In genomic region chr3:73707461-73708409, GRCm38 (mm10) we compare ENCODE assay signal across 8 mouse cellular contexts. TPM values are rescaled to one million over a fixed set of nuclear protein-coding genes. Genes with fewer than 3 reads are reported as not detected.
DNase-seq lines count a peak whose midpoint lies in the region; ATAC-seq and TF ChIP-seq lines count a peak whose summit lies in the region.

No protein-coding gene starts in this region.

- H3K36me3 ChIP-seq in intestine, embryonic 16.5 days (ENCODE audit: control insufficient read depth, insufficient read depth, low read length): no peaks in the 10 kb centered on the region
- no peaks in the 10 kb centered on the region for H3K36me3 ChIP-seq in limb, embryonic 10.5 days
- no peaks in the 10 kb centered on the region for H3K36me3 ChIP-seq in midbrain, embryonic 14.5 days (ENCODE audit: control insufficient read depth, insufficient read depth, low read length)
- H3K36me3 ChIP-seq in testis, adult 2 months (ENCODE audit: control insufficient read depth, insufficient read depth, low read length): no peaks in the 10 kb centered on the region

- peak overlapping the region; percentile 64 for H3K4me2 ChIP-seq in intestine, embryonic 16.5 days (ENCODE audit: low read depth, low read length)
- peak overlapping the region; percentile 74 for H3K4me2 ChIP-seq in midbrain, embryonic 14.5 days (ENCODE audit: low read length)

- H3K4me1 ChIP-seq in intestine, embryonic 16.5 days (ENCODE audit: control insufficient read depth, insufficient read depth, low read length): no peaks in the 10 kb centered on the region
- no peaks in the 10 kb centered on the region for H3K4me1 ChIP-seq in limb, embryonic 10.5 days
- H3K4me1 ChIP-seq in midbrain, embryonic 14.5 days (ENCODE audit: control insufficient read depth, insufficient read depth, low read length): no peaks in the 10 kb centered on the region
- no peaks in the 10 kb centered on the region for H3K4me1 ChIP-seq in testis, adult 2 months (ENCODE audit: control insufficient read depth, insufficient read depth, low read length)

- peak overlapping the region; percentile 75 for H3K27ac ChIP-seq in intestine, embryonic 16.5 days (ENCODE audit: low read length)
- H3K27ac ChIP-seq in limb, embryonic 10.5 days: peak overlapping the region; percentile 64
- no peak overlapping the region for H3K27ac ChIP-seq in midbrain, embryonic 14.5 days (replicated peaks; ENCODE audit: low read depth, low read length)
- H3K27ac ChIP-seq in testis, adult 2 months (ENCODE audit: control insufficient read depth, insufficient read depth, low read depth, low read length): no peak overlapping the region

- H3K9ac ChIP-seq in intestine, embryonic 16.5 days (ENCODE audit: low read depth, low read length): peak overlapping the region; percentile 71
- peak overlapping the region; percentile 42; the same call in 1 of the 2 replicates for H3K9ac ChIP-seq in midbrain, embryonic 14.5 days (replicated peaks; ENCODE audit: low read length)

- WGBS in intestine, embryonic 16.5 days: 20% methylated on average over 20 of the region's 20 CpGs
- WGBS in limb, embryonic 10.5 days: 22% methylated on average over 20 of the region's 20 CpGs
- 18% methylated on average over 20 of the region's 20 CpGs for WGBS in midbrain, embryonic 14.5 days

- ATAC-seq in intestine, embryonic 16.5 days: peak; percentile 96
- ATAC-seq in midbrain, embryonic 14.5 days (ENCODE audit: low FRiP score, low TSS enrichment): peak; percentile 88
- no peak for ATAC-seq in megakaryocyte-erythroid progenitor cell, adult 5-6 weeks (replicated peaks; ENCODE audit: low FRiP score, low TSS enrichment, poor library complexity, severe bottlenecking)

- no peak; the same call in 1 of the 2 replicates for TF ChIP-seq POLR2A in testis, adult 2 months (IDR thresholded peaks at IDR 0.05; ENCODE audit: control insufficient read depth, low read depth, low read length)

- peak; percentile 45 to 70 for DNase-seq in adrenal gland, adult (ENCODE audit: inconsistent age in 2 of 2, low spot score in 1 of 2)
- peak; percentile 91 for DNase-seq in embryo, embryonic 10.5 days (ENCODE audit: low spot score)
- DNase-seq in gastrocnemius, postnatal 4 days (ENCODE audit: low spot score in 2 of 2): peak; percentile 33 to 76
- peak; percentile 81 for DNase-seq in limb, embryonic 10.5 days (ENCODE audit: low spot score)
- DNase-seq in midbrain, embryonic 14.5 days: peak; percentile 84

- H3K27me3 ChIP-seq in intestine, embryonic 16.5 days (replicated peaks; ENCODE audit: control insufficient read depth, insufficient read depth, low read length): no peaks in the 10 kb centered on the region
- no peaks in the 10 kb centered on the region for H3K27me3 ChIP-seq in limb, embryonic 10.5 days (ENCODE audit: low read depth, poor library complexity, severe bottlenecking)
- H3K27me3 ChIP-seq in midbrain, embryonic 14.5 days (ENCODE audit: control insufficient read depth, insufficient read depth, low read length): no peaks in the 10 kb centered on the region
- no peaks in the 10 kb centered on the region for H3K27me3 ChIP-seq in testis, adult 2 months (ENCODE audit: control insufficient read depth, insufficient read depth, low read length)

- peak overlapping the region; percentile 57 for H3K4me3 ChIP-seq in intestine, embryonic 16.5 days (ENCODE audit: low read length)
- peak overlapping the region; percentile 52 for H3K4me3 ChIP-seq in limb, embryonic 10.5 days
- peak overlapping the region; percentile 38 for H3K4me3 ChIP-seq in midbrain, embryonic 14.5 days (replicated peaks; ENCODE audit: low read depth, low read length)
- peak overlapping the region; percentile 57 for H3K4me3 ChIP-seq in testis, adult 2 months (ENCODE audit: control insufficient read depth, low read depth, low read length)

- H3K9me3 ChIP-seq in intestine, embryonic 16.5 days (ENCODE audit: control insufficient read depth, low read length): no peaks in the 10 kb centered on the region
- no peaks in the 10 kb centered on the region for H3K9me3 ChIP-seq in limb, embryonic 10.5 days (replicated peaks)
- H3K9me3 ChIP-seq in midbrain, embryonic 14.5 days (ENCODE audit: control insufficient read depth, low read length): no peaks in the 10 kb centered on the region

- TF ChIP-seq CTCF in testis, adult 2 months (IDR thresholded peaks at IDR 0.05; ENCODE audit: control insufficient read depth, insufficient read depth, insufficient replicate concordance, low read depth, low read length): no peak

RNA-seq across cellular contexts. Expression of gene Bche, which starts 0.5 kb away (rescaled TPM):
- total RNA-seq in gastrocnemius, postnatal 4 days (2021): 10 to 100 TPM; 13.7 to 14.2 TPM
- polyA plus RNA-seq in intestine, embryonic 16.5 days (2015; fragmentation: Nextera tagmentation; extraction: Ambion mirVana): 6.9 and 8.1 TPM in 2 replicates
- polyA plus RNA-seq in limb, embryonic 10.5 days (2016; fragmentation: Nextera tagmentation; extraction: Ambion mirVana): 1.8 and 2.1 TPM in 2 replicates
- 1.6 and 2.9 TPM in 2 replicates for polyA plus RNA-seq in midbrain, embryonic 14.5 days (2014; fragmentation: Nextera tagmentation; extraction: Ambion mirVana)
- 0.16 and 0.29 TPM in 2 replicates for polyA plus RNA-seq in testis, adult 2 months (2012; rRNA removed)
- not detected in 2 replicates for total RNA-seq in megakaryocyte-erythroid progenitor cell, adult 5-6 weeks (2014; fragmentation: Nextera tagmentation)
- not detected in 2 replicates for total RNA-seq in megakaryocyte-erythroid progenitor cell, adult 5-6 weeks (2017)

Comparison
In these comparisons a context has a peak if more than half of its experiments do, and no peak if none do; other contexts are left out.
1. H3K27ac ChIP-seq: peak in intestine, embryonic 16.5 days (single experiment) and limb, embryonic 10.5 days (single experiment); none in midbrain, embryonic 14.5 days (single experiment) and testis, adult 2 months (single experiment).
2. Peak in every context shown above with its lines, with median percentiles within 50 percentile points of each other: DNase-seq and H3K4me3 ChIP-seq.